Mouse (Mus musculus): ENCODE results near the gene Mdga1.

- TF ChIP-seq CTCF (IDR thresholded peaks at IDR 0.05; ENCODE audit: control insufficient read depth, insufficient read depth, insufficient read length), result no peak
- no peak for TF ChIP-seq MYOD1 (IDR thresholded peaks at IDR 0.05; ENCODE audit: control insufficient read depth, insufficient read length, low read depth)
- no peak for TF ChIP-seq MAX (IDR thresholded peaks at IDR 0.05)
- no peak for TF ChIP-seq MYOG (IDR thresholded peaks at IDR 0.05; ENCODE audit: control insufficient read depth, extremely low read depth, insufficient read length)
- TF ChIP-seq USF1 (IDR thresholded peaks at IDR 0.05; ENCODE audit: low read depth), result no peak
- TF ChIP-seq CEBPB (IDR thresholded peaks at IDR 0.05; ENCODE audit: low read depth), result no peak
- no peak for TF ChIP-seq FOSL1 (IDR thresholded peaks at IDR 0.05; ENCODE audit: insufficient read depth, low read length, poor library complexity, severe bottlenecking)
Observed at GRCm38 (mm10) chr17:29818264-29818945, 151.5 kb downstream of the Mdga1 start.
